Mouse (Mus musculus): ENCODE data around the gene Ptprd.

DNA sequence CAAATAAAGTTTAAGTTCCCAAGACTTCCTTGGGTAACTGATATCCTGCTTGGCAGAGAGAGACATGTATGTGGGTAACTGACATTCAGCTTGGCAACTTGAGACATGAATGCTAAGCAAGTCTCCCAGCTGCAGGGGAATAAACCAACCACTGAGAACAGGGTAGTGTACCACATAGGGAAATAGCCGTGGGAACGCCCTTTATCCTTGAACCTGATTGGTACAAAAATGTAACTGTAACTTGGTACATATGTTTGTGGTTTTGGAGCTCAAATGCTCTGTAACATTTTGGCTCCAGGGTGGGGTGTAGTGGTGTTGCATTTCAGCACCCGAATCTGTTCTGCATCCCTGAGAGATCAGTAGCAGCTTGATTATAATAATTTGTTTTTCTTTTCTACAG, 1444.8 kb downstream of the Ptprd start:
- no peak for TF ChIP-seq CTCF (IDR thresholded peaks at IDR 0.05)
- TF ChIP-seq EP300 (IDR thresholded peaks at IDR 0.05), result no peak

Measured in lung, postnatal 0 days (tissue).